Mouse (Mus musculus) brain, embryonic 14.5 days (tissue): ENCODE data around the gene Mepe.

Experiments used
- CTCF ChIP-seq: fragments of 200-500 bp; IDR thresholded peaks from 2 replicates; pipeline ENCODE4 v1.5.1; 2012; ENCODE audit warnings: inconsistent platforms, mild to moderate bottlenecking, moderate library complexity, borderline replicate concordance; ENCODE audit not compliant: insufficient read depth, insufficient read length; ENCODE audit errors: extremely low read depth
- POLR2A ChIP-seq: fragments of 200-500 bp; IDR thresholded peaks from 2 replicates; pipeline ENCODE4 v1.6.1; 2012; ENCODE audit warnings: mild to moderate bottlenecking, inconsistent platforms, borderline replicate concordance; ENCODE audit not compliant: poor library complexity, insufficient read depth, insufficient read length, severe bottlenecking; ENCODE audit errors: extremely low read depth

DNA sequence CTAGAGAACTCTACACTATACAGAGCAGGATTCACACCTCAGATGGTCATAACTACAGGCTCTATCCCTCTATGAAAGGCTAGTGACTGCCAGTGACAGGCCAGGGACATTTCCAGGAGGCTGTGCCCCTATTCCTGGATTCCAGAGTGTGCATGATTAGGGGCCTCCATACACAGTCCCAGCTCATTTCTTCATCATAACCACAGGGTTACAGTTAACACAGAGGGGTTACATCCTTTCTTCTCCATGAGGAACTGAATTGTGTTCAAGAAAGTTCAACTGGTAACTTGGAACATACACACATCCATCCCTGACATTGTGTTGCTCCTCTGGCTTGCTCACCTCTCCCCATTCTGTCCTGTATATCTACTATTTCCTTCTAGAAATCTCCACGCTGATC lies 51.8 kb downstream of the Mepe start:
- TF ChIP-seq POLR2A = no peak
- no peak for TF ChIP-seq CTCF
